In genomic region chr4:40906298-40906697, GRCm38 (mm10) we compare ENCODE assay signal across 10 mouse cellular contexts. TPM values are rescaled to one million over a fixed set of nuclear protein-coding genes. Genes with fewer than 3 reads are reported as not detected.
A peak's percentile ranks its signal among the peaks of the same experiment; 100 is the strongest.
DNase-seq lines count a peak whose midpoint lies in the region; ATAC-seq and TF ChIP-seq lines count a peak whose summit lies in the region.
"Had no signal": no experiment of that assay in that cellular context is flagged by ENCODE, and none has a peak within 500 bp of the region (broad histone marks: within the 10 kb centered on the region; RNA-seq: fewer than 3 reads in every experiment).

No protein-coding gene starts in this region.

- no peak overlapping the region for H3K4me3 ChIP-seq in heart, embryonic 11.5 days (ENCODE audit: low read depth, low read length)
- H3K4me3 ChIP-seq in ES-E14 (ENCODE audit: insufficient read depth in 1 of 2, low read depth in 1 of 2, low read length in 2 of 2, poor library complexity in 1 of 2, severe bottlenecking in 1 of 2): no peak overlapping the region
- no peak overlapping the region for H3K4me3 ChIP-seq in midbrain, embryonic 11.5 days (ENCODE audit: low read depth, low read length)
- H3K4me3 ChIP-seq: hindbrain, embryonic 15.5 days; megakaryocyte, embryonic 14.5 days had no signal

- no peak overlapping the region for H3K9ac ChIP-seq in heart, embryonic 11.5 days (ENCODE audit: low read depth, low read length)
- H3K9ac ChIP-seq in ES-E14 (ENCODE audit: insufficient read depth, low read depth, low read length, poor library complexity, severe bottlenecking): no peak overlapping the region
- H3K9ac ChIP-seq in midbrain, embryonic 11.5 days (ENCODE audit: low read length): no peak overlapping the region
- H3K9ac ChIP-seq: hindbrain, embryonic 15.5 days had no signal

- peak; percentile 17 for DNase-seq in heart, postnatal 4 days
- DNase-seq in 3T3-L1 (ENCODE audit: low read depth, low spot score): peak; percentile 76
- no peak for DNase-seq in ES-E14 (ENCODE audit: low read depth, low spot score)
- DNase-seq in ovary, postnatal 14 days (ENCODE audit: low spot score): no peak
- DNase-seq in testis, postnatal 10 days (ENCODE audit: low spot score): no peak
- DNase-seq in midbrain, embryonic 11.5 days (ENCODE audit: low spot score, missing footprints): no peak

- WGBS in heart, embryonic 11.5 days (ENCODE audit: insufficient replicate concordance): 45% methylated on average over 1 of the region's 1 CpGs
- WGBS in midbrain, embryonic 11.5 days: 63% methylated on average over 1 of the region's 1 CpGs

- H3K4me1 ChIP-seq in heart, embryonic 11.5 days (ENCODE audit: control insufficient read depth, insufficient read depth, low read length): no peaks in the 10 kb centered on the region
- H3K4me1 ChIP-seq in ES-E14 (ENCODE audit: control insufficient read depth in 2 of 2, insufficient read depth in 2 of 2, low read length in 2 of 2, poor library complexity in 1 of 2): peaks cover 4 to 9% of the 10 kb centered on the region in 2 experiments; a peak in 2 of 4 replicates
- no peaks in the 10 kb centered on the region for H3K4me1 ChIP-seq in midbrain, embryonic 11.5 days (ENCODE audit: control insufficient read depth, insufficient read depth, low read length)

- H3K9me3 ChIP-seq in heart, embryonic 11.5 days (replicated peaks; ENCODE audit: control insufficient read depth, low read length): no peaks in the 10 kb centered on the region
- no peaks in the 10 kb centered on the region for H3K9me3 ChIP-seq in ES-E14 (ENCODE audit: control insufficient read depth, insufficient read depth, low read depth, low read length)
- H3K9me3 ChIP-seq in midbrain, embryonic 11.5 days (ENCODE audit: control insufficient read depth, low read length): no peaks in the 10 kb centered on the region
- H3K9me3 ChIP-seq: hindbrain, embryonic 15.5 days had no signal

- no peaks in the 10 kb centered on the region for H3K36me3 ChIP-seq in heart, embryonic 11.5 days (ENCODE audit: control insufficient read depth, insufficient read depth, low read length)
- no peaks in the 10 kb centered on the region for H3K36me3 ChIP-seq in ES-E14 (ENCODE audit: control insufficient read depth, insufficient read depth, low read length, poor library complexity, severe bottlenecking)
- H3K36me3 ChIP-seq in midbrain, embryonic 11.5 days (ENCODE audit: control insufficient read depth, insufficient read depth, low read length): no peaks in the 10 kb centered on the region
- H3K36me3 ChIP-seq: hindbrain, embryonic 15.5 days had no signal

- H3K27me3 ChIP-seq in heart, embryonic 11.5 days (ENCODE audit: control insufficient read depth, insufficient read depth, low read length): no peaks in the 10 kb centered on the region
- H3K27me3 ChIP-seq in midbrain, embryonic 11.5 days (ENCODE audit: control insufficient read depth, insufficient read depth, low read length): no peaks in the 10 kb centered on the region
- H3K27me3 ChIP-seq: hindbrain, embryonic 15.5 days had no signal

- H3K27ac ChIP-seq in heart, embryonic 11.5 days (ENCODE audit: low read depth, low read length): no peak overlapping the region
- H3K27ac ChIP-seq in ES-E14 (ENCODE audit: insufficient read depth, low read depth, low read length, poor library complexity, severe bottlenecking): no peak overlapping the region
- H3K27ac ChIP-seq in midbrain, embryonic 11.5 days (ENCODE audit: low read depth, low read length): no peak overlapping the region
- H3K27ac ChIP-seq: hindbrain, embryonic 15.5 days had no signal

- in situ Hi-C loops in ES-E14 (cut with MboI; ENCODE audit: low sequenced_read_pairs in 2 of 2, unreplicated experiment in 2 of 2): no loop called here

- no peak overlapping the region for H3K4me2 ChIP-seq in heart, embryonic 11.5 days
- no peak overlapping the region for H3K4me2 ChIP-seq in midbrain, embryonic 11.5 days
- H3K4me2 ChIP-seq: hindbrain, embryonic 15.5 days had no signal

- no peak for ATAC-seq in heart, embryonic 11.5 days (replicated peaks; ENCODE audit: insufficient number of reproducible peaks, low FRiP score, low TSS enrichment)
- ATAC-seq in inflammation-experienced regulatory T-cells, adult 6 months: peak; percentile 69
- no peak for ATAC-seq in midbrain, embryonic 11.5 days (ENCODE audit: low FRiP score)

TF ChIP-seq in ES-E14, 5 proteins besides CTCF, POLR2A, EP300 and RAD21:
- TF ChIP-seq HCFC1 (IDR thresholded peaks at IDR 0.05; ENCODE audit: borderline replicate concordance, insufficient read depth, low read length) (no peak), ZC3H11A (IDR thresholded peaks at IDR 0.05; ENCODE audit: borderline replicate concordance, low read depth, low read length) (peak; percentile 33; the same call in 1 of the 2 replicates), MAFK (IDR thresholded peaks at IDR 0.05; ENCODE audit: insufficient read depth, low read depth, low read length) (no peak), ZNF384 (IDR thresholded peaks at IDR 0.05; ENCODE audit: low read depth, low read length) (0 out of 2 replicates have a peak, but pooled peaks have one; percentile 60), CHD2 (IDR thresholded peaks at IDR 0.05; ENCODE audit: low read depth, low read length) (no peak)

RNA-seq across cellular contexts. Expression of gene Spink4, which starts 13.6 kb away (rescaled TPM):
- 1 to 10 TPM; 2.7 to 2.8 TPM for total RNA-seq in heart, postnatal 4 days (2021)
- polyA plus RNA-seq in heart, embryonic 11.5 days (2014; fragmentation: Nextera tagmentation; extraction: Ambion mirVana): 5.9 and 7.9 TPM in 2 replicates
- not detected in 2 replicates for total RNA-seq in ES-E14 (2012; rRNA removed)
- polyA plus RNA-seq in inflammation-experienced regulatory T-cells, adult 6 months (2017; shearing (Covaris generic)): not detected
- not detected in 2 replicates for polyA plus RNA-seq in midbrain, embryonic 11.5 days (2014; fragmentation: Nextera tagmentation; extraction: Ambion mirVana)
- polyA plus RNA-seq: hindbrain, embryonic 15.5 days had no signal

RNA-seq across cellular contexts. Expression of gene Bag1, which starts 41.8 kb away (rescaled TPM):
- total RNA-seq in heart, postnatal 4 days (2021): 100 to 1,000 TPM; 196 to 204 TPM
- 199 and 217 TPM in 2 replicates for polyA plus RNA-seq in heart, embryonic 11.5 days (2014; fragmentation: Nextera tagmentation; extraction: Ambion mirVana)
- total RNA-seq in ES-E14 (2012; rRNA removed): 77.9 and 99.5 TPM in 2 replicates
- polyA plus RNA-seq in inflammation-experienced regulatory T-cells, adult 6 months (2017; shearing (Covaris generic)): 10 to 100 TPM; 10.0 to 16.1 (median 14.4) TPM
- 233 and 247 TPM in 2 replicates for polyA plus RNA-seq in midbrain, embryonic 11.5 days (2014; fragmentation: Nextera tagmentation; extraction: Ambion mirVana)

RNA-seq across cellular contexts. Expression of gene Chmp5, which starts 41.9 kb away (rescaled TPM):
- total RNA-seq in heart, postnatal 4 days (2021): 10 to 100 TPM; 37.9 to 38.5 TPM
- 78.2 and 90.4 TPM in 2 replicates for polyA plus RNA-seq in heart, embryonic 11.5 days (2014; fragmentation: Nextera tagmentation; extraction: Ambion mirVana)
- total RNA-seq in ES-E14 (2012; rRNA removed): 41.5 and 67.5 TPM in 2 replicates
- polyA plus RNA-seq in inflammation-experienced regulatory T-cells, adult 6 months (2017; shearing (Covaris generic)): 100 to 1,000 TPM; 103 to 141 (median 119) TPM
- polyA plus RNA-seq in midbrain, embryonic 11.5 days (2014; fragmentation: Nextera tagmentation; extraction: Ambion mirVana): 159 and 169 TPM in 2 replicates

RNA-seq across cellular contexts. Expression of gene B4galt1, which starts 52.5 kb away (rescaled TPM):
- total RNA-seq in heart, postnatal 4 days (2021): 10 to 100 TPM; 92.2 to 93.6 TPM
- polyA plus RNA-seq in heart, embryonic 11.5 days (2014; fragmentation: Nextera tagmentation; extraction: Ambion mirVana): 43.9 and 50.2 TPM in 2 replicates
- 29.2 and 35.8 TPM in 2 replicates for total RNA-seq in ES-E14 (2012; rRNA removed)
- polyA plus RNA-seq in inflammation-experienced regulatory T-cells, adult 6 months (2017; shearing (Covaris generic)): 10 to 100 TPM; 47.2 to 79.0 (median 56.0) TPM
- polyA plus RNA-seq in midbrain, embryonic 11.5 days (2014; fragmentation: Nextera tagmentation; extraction: Ambion mirVana): 13.8 and 14.9 TPM in 2 replicates

Comparison
In these comparisons a context has a peak if more than half of its experiments do, and no peak if none do; other contexts are left out.
1. DNase-seq: peak in heart, postnatal 4 days (single experiment) and 3T3-L1 (single experiment); none in ES-E14 (single experiment), ovary, postnatal 14 days (single experiment), testis, postnatal 10 days (single experiment) and midbrain, embryonic 11.5 days (single experiment).
2. RNA of gene Bag1, which starts 41.8 kb away (polyA plus RNA-seq): 233 to 247 TPM in midbrain, embryonic 11.5 days and 199 to 217 TPM in heart, embryonic 11.5 days; 10.0 to 16.1 TPM in inflammation-experienced regulatory T-cells, adult 6 months; every median in the first group is over 10 times any median in the second.